Comparison of ENCODE assay signal across 9 mouse cellular contexts in the genomic region with DNA sequence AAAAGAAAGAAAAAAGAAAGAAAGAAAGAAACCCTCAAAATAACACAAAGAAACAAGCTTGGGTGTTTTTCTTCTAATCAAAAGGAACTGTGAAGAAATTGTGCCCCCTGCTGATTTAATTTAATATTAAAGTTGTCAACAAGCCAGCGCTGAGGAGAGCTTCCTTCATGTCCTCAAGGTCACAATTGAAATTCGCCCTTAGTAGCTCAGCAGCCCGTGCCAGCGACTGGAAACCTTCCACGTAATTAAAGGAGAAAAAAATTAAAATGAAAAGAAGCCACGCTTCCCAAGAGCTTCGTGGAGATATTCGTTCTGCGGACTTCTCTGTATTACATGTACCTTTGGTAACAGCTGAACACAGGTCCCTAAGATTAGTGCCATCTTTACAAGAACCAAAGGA.
A peak's percentile ranks its signal among the peaks of the same experiment; 100 is the strongest.
DNase-seq lines count a peak whose midpoint lies in the region; ATAC-seq and TF ChIP-seq lines count a peak whose summit lies in the region.
"Had no signal": no experiment of that assay in that cellular context is flagged by ENCODE, and none has a peak within 500 bp of the region (broad histone marks: within the 10 kb centered on the region; RNA-seq: fewer than 3 reads in every experiment).

No protein-coding gene starts in this region.

- no peak overlapping the region for H3K4me3 ChIP-seq in hindbrain, postnatal 0 days (ENCODE audit: low read length)
- no peak overlapping the region for H3K4me3 ChIP-seq in hindbrain, embryonic 12.5 days
- H3K4me3 ChIP-seq in layer of hippocampus, adult 2 months = no peak overlapping the region; the same call in 1 of the 2 replicates
- H3K4me3 ChIP-seq: megakaryocyte, embryonic 14.5 days had no signal

- H3K4me1 ChIP-seq in hindbrain, postnatal 0 days (ENCODE audit: insufficient read depth, low read length) = no peaks in the 10 kb centered on the region
- no peaks in the 10 kb centered on the region for H3K4me1 ChIP-seq in hindbrain, embryonic 12.5 days

- 0 out of 2 replicates have a peak overlapping the region, but pooled peaks have one; percentile 32 for H3K27ac ChIP-seq in hindbrain, postnatal 0 days
- H3K27ac ChIP-seq in hindbrain, embryonic 12.5 days = no peak overlapping the region
- peak overlapping the region; percentile 33 for H3K27ac ChIP-seq in layer of hippocampus, adult 2 months

- H3K36me3 ChIP-seq in hindbrain, postnatal 0 days (ENCODE audit: insufficient read depth, low read length) = no peaks in the 10 kb centered on the region
- H3K36me3 ChIP-seq in hindbrain, embryonic 12.5 days = no peaks in the 10 kb centered on the region

- WGBS in hindbrain, postnatal 0 days = 31% methylated on average over 9 of the region's 9 CpGs
- 53% methylated on average over 9 of the region's 9 CpGs for WGBS in hindbrain, embryonic 12.5 days

- no peaks in the 10 kb centered on the region for H3K9me3 ChIP-seq in hindbrain, postnatal 0 days (ENCODE audit: low read length)
- H3K9me3 ChIP-seq in hindbrain, embryonic 12.5 days (replicated peaks) = no peaks in the 10 kb centered on the region
- H3K9me3 ChIP-seq: megakaryocyte, embryonic 14.5 days had no signal

- peak; percentile 31; the same call in 1 of the 2 replicates for TF ChIP-seq CTCF in hindbrain, postnatal 0 days (IDR thresholded peaks at IDR 0.05; ENCODE audit: low read depth)
- peak; percentile 68 for TF ChIP-seq CTCF in layer of hippocampus, adult 2 months (conservative IDR thresholded peaks at IDR 0.05)

- no peak overlapping the region for H3K4me2 ChIP-seq in hindbrain, postnatal 0 days (ENCODE audit: low read depth, low read length)
- no peak overlapping the region for H3K4me2 ChIP-seq in hindbrain, embryonic 12.5 days (replicated peaks)

- no peaks in the 10 kb centered on the region for H3K27me3 ChIP-seq in hindbrain, postnatal 0 days (ENCODE audit: insufficient read depth, low read length)
- no peaks in the 10 kb centered on the region for H3K27me3 ChIP-seq in hindbrain, embryonic 12.5 days

- ATAC-seq in hindbrain, postnatal 0 days = no peak
- no peak for ATAC-seq in hindbrain, embryonic 12.5 days (ENCODE audit: low FRiP score)
- ATAC-seq in erythroblast, adult 5-6 weeks (replicated peaks; ENCODE audit: low FRiP score, poor library complexity, severe bottlenecking) = no peak

- no peak overlapping the region for H3K9ac ChIP-seq in hindbrain, postnatal 0 days (replicated peaks; ENCODE audit: low read length)
- no peak overlapping the region for H3K9ac ChIP-seq in hindbrain, embryonic 12.5 days

- peak; percentile 85 for DNase-seq in hindbrain, postnatal 0 days (ENCODE audit: low spot score)
- DNase-seq in ES-CJ7 (ENCODE audit: low read depth, low spot score) = peak; percentile 25
- peak; percentile 53 for DNase-seq in brain, adult 2 months (ENCODE audit: low read depth, low spot score)
- DNase-seq in layer of hippocampus, adult 2 months (ENCODE audit: low spot score in 2 of 2) = peak; percentile 13 to 25
- no peak for DNase-seq in gastrocnemius, postnatal 36 days
- no peak for DNase-seq in gastrocnemius, postnatal 4 days (ENCODE audit: low spot score in 2 of 2)

- intact Hi-C loops in gastrocnemius, postnatal 36 days (cut with DNase I) = no loop called here

Comparison
In these comparisons a context has a peak if more than half of its experiments do, and no peak if none do; other contexts are left out.
1. DNase-seq: peak in hindbrain, postnatal 0 days (single experiment), ES-CJ7 (single experiment), brain, adult 2 months (single experiment) and layer of hippocampus, adult 2 months (2 of 2); none in gastrocnemius, postnatal 36 days (0 of 2) and gastrocnemius, postnatal 4 days (0 of 2).